Mouse (Mus musculus) adrenal gland, adult 18-20 months (tissue): ENCODE measurements at regions not wholly inside any gene's neighbourhood (a gene's known extent, or its start where the extent isn't known, plus 50 kb on each side); places are given as distances from the start of the nearest gene placed in this dataset.

Experiments used
- DNase-seq, 2 experiments: peaks; one replicate each; pipeline ENCODE4 v3.0.0; 2021 to 2022; ENCODE audit warnings: low spot score in 2 of 2

- no peak for DNase-seq
Measured at GRCm38 (mm10) chr2:144895254-144895653, 71.8 kb downstream of the Scp2d1 start.

GRCm38 (mm10) chr2:144896430-144896829 is 73.0 kb downstream of the Scp2d1 start:
- DNase-seq, result no peak

GRCm38 (mm10) chr2:144906786-144907185 is 83.3 kb downstream of the Scp2d1 start:
- DNase-seq, result no peak

- DNase-seq, result no peak
Measured at GRCm38 (mm10) chr2:144945840-144946239, 122.4 kb downstream of the Scp2d1 start.

- DNase-seq, result no peak
Measured at GRCm38 (mm10) chr2:144946468-144946867, 123.0 kb downstream of the Scp2d1 start.

GRCm38 (mm10) chr2:144949232-144949631 is 125.8 kb downstream of the Scp2d1 start:
- peak in 1 of 2 experiments; percentile 2 for DNase-seq
